Mouse (Mus musculus) urinary bladder, postnatal 14 days (tissue): ENCODE data around the gene Slc25a18.

Experiments
- DNase-seq: peaks from one replicate; pipeline ENCODE4 v3.0.0; 2021; ENCODE audit warnings: low spot score

Gene Slc25a18

GRCm38 (mm10) chr6:120841754-120842153 is 68.4 kb downstream of the Slc25a18 start:
- DNase-seq: no peak
